Mouse (Mus musculus) monocyte, adult 5-6 weeks (primary cell): ENCODE measurements at regions not wholly inside any gene's neighbourhood (a gene's known extent, or its start where the extent isn't known, plus 50 kb on each side); places are given as distances from the start of the nearest gene placed in this dataset.

Source experiments
- ATAC-seq: fragments of 153-309, 156-312 bp; replicated peaks from 2 replicates; pipeline ENCODE4 v1.8.0; 2017; ENCODE audit warnings: mild to moderate bottlenecking; ENCODE audit not compliant: low TSS enrichment, insufficient number of reproducible peaks, severe bottlenecking, poor library complexity, low FRiP score

DNA sequence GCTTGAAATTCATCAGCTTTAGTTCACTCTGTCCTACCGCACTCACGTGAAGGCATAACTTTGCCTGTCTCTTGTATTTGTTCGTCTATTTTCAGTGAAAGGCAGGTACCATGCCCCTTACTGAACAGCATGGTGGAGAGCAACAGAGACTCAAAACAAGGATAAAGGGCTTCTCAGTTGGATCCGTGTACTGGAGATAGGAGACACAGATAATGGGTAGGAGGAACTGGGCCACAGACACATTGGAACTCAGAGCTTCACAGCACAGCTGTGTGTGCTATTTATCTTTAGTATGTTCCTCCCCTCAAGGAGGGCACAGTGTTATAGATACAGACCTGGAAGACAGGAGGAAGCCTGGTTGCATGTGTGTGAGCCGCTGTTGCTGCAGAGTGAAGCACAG is 176.4 kb downstream of the Pten start:
- no peak for ATAC-seq

DNA sequence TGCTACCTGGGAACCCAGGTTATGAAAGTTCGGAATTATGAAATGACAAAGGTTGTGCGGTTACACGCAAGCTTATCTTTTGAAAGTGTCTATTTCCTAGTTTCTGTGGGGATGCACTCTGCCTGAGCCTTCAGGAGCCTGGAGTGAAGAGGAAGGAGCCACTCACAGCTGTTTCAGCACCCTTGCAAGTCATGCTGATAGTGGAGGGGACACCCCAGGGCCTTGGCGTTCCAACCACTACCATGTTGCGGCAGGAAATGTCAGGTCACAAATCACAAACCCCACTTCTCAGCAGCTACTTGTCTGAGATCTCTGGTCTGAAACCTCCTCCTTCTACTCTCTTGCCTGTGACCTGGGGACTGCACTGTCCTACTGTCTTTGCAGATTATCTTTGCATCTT is 178.3 kb downstream of the Pten start:
- ATAC-seq = peak; percentile 50

- no peak for ATAC-seq
Measured at GRCm38 (mm10) chr19:32937591-32937990, 180.3 kb downstream of the Pten start.

- ATAC-seq = peak; percentile 59; the same call in 1 of the 2 replicates
Measured at GRCm38 (mm10) chr19:32939692-32940091, 182.4 kb downstream of the Pten start.

GRCm38 (mm10) chr19:32940806-32941205 is 183.5 kb downstream of the Pten start:
- no peak for ATAC-seq

GRCm38 (mm10) chr19:32943594-32944230 is 186.4 kb downstream of the Pten start:
- no peak for ATAC-seq

DNA sequence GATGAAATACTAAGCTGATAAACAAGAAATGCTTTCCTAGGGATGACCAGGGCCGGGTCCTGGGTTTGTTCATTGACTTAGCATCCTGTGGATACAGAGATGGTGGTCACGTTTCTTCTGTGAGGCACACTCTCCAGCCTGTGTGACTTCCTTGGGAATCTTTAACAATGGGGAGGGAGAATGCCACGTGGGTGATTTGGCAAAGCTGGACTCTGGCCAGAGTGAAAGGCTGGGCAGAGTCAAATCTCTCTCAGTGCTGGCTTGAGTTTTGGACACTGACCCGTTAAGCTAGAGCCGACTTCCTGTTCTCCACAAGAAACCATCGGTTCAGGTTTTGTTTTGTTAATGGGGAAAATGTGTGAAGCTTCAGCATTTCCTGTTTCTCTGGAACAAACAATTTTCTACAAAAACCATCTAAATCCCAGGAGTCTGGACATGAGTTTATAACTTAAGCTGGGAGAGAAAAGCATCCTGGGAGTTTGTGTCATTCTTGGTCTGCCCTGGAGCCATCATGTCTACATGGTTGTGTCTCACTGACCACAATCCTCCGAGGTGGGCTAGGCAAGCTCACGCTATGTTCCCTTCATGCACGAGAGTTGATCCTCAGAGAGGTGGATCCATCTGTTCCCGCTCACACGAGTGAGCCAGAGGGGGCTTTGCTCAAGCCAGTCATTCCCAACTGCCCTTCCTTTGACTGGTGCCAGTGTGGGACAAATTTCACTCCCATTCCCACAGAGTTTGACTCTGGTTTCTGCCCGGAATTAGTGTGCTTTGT is 190.0 kb downstream of the Pten start:
- no peak for ATAC-seq

DNA sequence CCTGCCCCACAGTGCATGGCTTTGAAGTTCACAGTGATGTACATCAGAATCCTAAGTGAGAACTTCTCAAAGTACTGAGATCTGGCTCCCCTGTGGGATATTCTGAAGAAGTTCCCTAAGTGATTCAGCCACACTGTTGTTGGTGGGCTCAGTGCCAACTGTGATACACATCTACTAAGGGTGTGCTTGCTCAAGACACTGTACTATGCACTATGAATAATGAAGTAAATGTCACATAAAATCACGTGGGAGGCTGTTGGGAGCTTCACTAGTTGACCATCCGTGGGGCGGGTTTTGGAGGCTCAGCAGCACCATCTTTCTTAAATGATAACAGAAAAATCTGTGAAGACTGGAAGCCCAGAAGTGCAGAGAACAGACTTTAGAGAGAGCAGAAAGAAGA is 193.0 kb downstream of the Pten start:
- ATAC-seq = peak; percentile 75

DNA sequence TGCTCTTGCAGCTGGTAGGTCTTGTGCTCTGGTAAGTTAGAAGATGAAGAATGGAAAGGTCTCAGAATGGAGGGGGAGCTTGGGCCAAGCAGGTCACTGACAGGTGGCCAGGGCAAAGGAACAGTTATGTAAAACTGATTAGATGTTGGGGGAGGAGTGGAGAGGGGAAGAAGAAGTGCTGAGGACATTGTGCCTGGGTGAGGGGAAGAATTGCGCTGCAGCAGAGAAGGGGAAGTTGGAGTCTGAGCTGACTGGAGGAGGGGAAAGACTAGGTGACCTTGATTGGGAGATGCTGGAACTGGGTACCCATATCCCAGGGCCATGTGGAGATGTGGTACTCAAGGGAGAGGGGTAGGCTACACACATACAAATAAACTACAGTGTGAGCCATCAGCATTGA is 193.5 kb downstream of the Pten start:
- ATAC-seq = peak; percentile 75

GRCm38 (mm10) chr19:32952425-32952824 is 195.1 kb downstream of the Pten start:
- no peak for ATAC-seq

DNA sequence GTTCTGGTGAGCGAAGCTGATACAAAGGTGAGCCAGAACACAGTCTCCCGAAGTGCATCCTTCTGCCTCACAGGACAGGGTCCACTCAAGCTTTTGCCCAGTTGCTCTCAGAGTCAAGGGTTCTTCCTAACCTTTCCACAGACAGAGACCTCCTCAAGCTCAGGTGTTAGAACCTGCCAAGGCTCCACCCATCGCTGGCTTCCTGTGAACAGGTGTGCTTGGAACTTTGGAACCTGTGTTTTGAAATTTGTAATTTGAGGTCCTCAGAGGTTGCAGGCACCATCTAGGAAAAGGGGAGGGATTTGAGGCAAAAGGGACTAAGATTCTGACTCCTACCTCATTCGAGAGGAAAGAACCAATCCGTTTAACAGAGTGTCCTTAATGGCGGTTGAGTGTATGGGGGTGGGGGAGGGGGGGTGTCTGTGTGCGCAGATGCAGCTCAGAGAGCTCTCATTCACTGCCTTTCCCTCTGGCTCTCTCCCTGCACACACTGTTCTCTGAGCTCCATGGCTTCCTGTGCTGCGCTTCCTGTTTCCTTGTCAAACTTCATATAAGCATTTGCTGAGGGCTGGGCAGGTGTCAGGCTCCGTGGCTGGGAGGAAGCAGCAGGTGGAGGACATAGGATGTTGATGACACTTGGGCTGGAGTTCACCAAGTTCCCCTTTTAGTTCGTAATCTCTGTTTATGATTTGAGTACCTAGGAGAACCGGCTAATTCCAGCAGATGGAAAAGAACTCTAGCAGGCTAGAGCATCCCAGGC is 195.8 kb downstream of the Pten start:
- 0 out of 2 replicates have a peak, but pooled peaks have one; percentile 7 for ATAC-seq

GRCm38 (mm10) chr19:32954001-32954605 is 196.8 kb downstream of the Pten start:
- ATAC-seq = no peak

- no peak for ATAC-seq
Measured at GRCm38 (mm10) chr19:32954942-32955341, 197.6 kb downstream of the Pten start.

GRCm38 (mm10) chr19:32956143-32956915 is 199.0 kb downstream of the Pten start:
- no peak for ATAC-seq

DNA sequence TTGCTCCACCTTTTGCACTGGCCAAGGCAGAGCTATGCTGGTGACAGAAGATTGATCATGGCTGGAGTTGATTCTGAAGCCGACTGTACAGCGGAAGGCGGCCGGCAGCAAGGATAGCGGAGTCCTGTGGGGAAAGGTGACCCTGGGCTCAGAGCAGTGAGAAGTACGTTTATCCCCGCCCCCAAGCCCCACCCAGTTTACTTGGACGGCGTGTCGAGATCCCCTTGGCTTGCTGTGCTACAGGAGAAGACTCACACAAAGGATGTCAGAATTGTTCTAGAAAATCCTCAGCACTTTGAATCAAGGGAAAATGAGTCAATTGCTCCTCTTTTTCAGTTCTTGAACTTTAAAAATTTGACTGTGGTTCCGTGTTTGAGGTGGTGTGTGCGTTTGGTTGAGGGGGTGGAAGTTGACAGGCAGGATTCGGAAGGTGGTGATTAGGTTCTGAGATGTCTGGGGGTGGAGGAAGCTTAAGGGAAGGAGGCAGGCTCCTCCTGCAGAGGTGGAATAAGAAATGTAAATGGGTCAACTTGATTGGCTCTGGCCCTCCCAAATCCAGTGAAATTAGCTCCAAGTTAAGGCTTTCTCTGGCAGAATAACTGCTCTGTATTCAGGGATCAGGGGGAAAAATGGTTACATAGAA is 199.7 kb downstream of the Pten start:
- ATAC-seq = no peak

DNA sequence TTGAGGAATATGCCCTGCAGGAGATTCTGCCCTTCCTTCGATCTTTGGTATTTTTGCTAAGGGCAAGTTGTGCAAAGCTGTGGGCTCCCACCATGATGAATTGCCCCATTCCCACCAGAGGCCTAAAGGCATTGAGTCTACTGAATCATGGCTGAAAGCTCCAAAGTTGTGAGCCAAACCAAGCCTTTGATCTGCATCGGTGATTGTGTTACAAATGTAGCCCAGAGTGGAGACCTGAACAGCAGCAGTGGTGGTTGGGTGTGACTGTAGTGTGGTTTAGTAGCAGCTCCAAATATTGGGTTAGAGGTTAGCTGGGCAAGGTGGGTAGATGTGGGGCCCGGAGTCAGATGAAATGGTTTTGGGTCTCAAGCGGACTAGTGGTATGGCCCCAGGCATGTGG is 201.0 kb downstream of the Pten start:
- ATAC-seq = no peak

DNA sequence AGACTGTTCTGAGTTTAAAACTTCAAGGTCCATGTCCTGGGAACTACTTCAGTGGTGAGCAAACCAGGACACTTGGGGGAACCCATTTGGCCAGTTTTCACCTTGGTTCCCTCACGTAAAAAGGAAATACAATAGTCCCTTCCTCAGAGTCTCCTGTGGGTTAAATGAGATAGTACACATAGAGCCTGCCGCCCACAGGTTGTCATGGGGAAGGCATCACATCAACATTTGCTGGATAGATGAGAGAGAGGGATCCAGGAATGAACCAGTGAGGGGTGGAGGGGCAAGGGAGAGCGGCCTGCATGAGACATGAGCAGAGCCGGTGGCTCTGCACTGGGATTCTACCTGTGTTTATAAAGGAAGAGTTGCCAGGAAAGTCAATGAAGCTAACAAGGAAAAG is 201.5 kb downstream of the Pten start:
- no peak for ATAC-seq

DNA sequence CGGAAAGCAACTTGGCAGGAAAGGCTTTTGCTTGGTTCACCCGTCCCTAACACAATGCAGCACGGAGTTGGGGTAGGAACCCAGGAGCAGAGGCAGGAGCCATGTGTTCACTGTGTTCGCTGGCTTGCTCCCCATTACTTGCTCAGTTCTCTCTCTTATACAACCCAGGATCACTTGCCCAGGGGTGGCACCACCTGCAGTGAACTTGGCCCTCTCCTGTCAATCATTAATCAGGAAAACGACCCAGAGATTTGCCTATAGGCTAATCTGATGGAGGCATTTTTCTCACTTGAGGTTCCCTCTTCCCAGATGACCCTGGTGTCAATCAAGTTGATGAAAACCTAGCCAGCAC is 202.5 kb downstream of the Pten start:
- ATAC-seq = no peak
